Mouse (Mus musculus): ENCODE data around the gene Xxylt1.

- TF ChIP-seq CHD1 (IDR thresholded peaks at IDR 0.05; ENCODE audit: low read depth, low read length) (no peak), CTCF (conservative IDR thresholded peaks at IDR 0.05 in 1 of 2, IDR thresholded peaks at IDR 0.05 in 1 of 2; ENCODE audit: low read depth in 2 of 2, low read length in 2 of 2) (no peak), MAZ (IDR thresholded peaks at IDR 0.05; ENCODE audit: low read depth, low read length) (no peak), TCF12 (IDR thresholded peaks at IDR 0.05; ENCODE audit: low read depth, low read length) (no peak), HCFC1 (IDR thresholded peaks at IDR 0.05; ENCODE audit: low read depth, low read length) (no peak)
These were observed 43.8 kb upstream of the Xxylt1 start for GRCm38 (mm10) chr16:31124991-31125390.
